Mouse (Mus musculus): ENCODE results near the gene Gm7075.
"Not testable (repeated sequence)": the region's sequence is repeated elsewhere in the genome, so short reads cannot be mapped to it uniquely, and the experiment has no call there.

Gm7075 gene

GRCm38 (mm10) chr10:63421739-63422735 is at the start of gene Gm7075:
Gm7075 (minus strand) TSS chr10:63421789.
- DNase-seq, result peak; percentile 38

DNA sequence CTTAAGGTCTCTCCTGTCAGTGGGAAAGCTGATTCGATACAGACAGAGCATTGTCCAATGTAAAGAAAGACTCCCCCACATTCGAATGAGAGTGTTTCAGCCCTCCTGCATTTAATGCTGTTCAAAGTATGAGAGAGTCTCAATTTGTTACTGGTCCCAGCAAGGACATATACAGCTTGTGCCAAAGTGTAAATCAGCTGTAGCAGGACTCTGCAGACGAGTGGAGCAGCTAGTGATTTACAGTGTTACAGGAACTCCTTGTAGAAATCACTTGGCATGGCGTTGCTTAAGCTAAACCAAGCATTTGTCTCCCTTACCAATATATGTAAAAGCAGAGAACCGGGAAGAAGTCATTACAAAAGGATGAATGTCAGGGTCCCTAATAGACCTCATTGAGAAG is 39.3 kb upstream of the Gm7075 start:
- no peak for DNase-seq

GRCm38 (mm10) chr10:63457292-63458128 is 35.9 kb upstream of the Gm7075 start:
- peak; percentile 7 for DNase-seq

GRCm38 (mm10) chr10:63455110-63455878 is 33.7 kb upstream of the Gm7075 start:
- peak; percentile 72 for DNase-seq

- DNase-seq, result no peak
Measured at GRCm38 (mm10) chr10:63453926-63454325, 32.3 kb upstream of the Gm7075 start.

DNA sequence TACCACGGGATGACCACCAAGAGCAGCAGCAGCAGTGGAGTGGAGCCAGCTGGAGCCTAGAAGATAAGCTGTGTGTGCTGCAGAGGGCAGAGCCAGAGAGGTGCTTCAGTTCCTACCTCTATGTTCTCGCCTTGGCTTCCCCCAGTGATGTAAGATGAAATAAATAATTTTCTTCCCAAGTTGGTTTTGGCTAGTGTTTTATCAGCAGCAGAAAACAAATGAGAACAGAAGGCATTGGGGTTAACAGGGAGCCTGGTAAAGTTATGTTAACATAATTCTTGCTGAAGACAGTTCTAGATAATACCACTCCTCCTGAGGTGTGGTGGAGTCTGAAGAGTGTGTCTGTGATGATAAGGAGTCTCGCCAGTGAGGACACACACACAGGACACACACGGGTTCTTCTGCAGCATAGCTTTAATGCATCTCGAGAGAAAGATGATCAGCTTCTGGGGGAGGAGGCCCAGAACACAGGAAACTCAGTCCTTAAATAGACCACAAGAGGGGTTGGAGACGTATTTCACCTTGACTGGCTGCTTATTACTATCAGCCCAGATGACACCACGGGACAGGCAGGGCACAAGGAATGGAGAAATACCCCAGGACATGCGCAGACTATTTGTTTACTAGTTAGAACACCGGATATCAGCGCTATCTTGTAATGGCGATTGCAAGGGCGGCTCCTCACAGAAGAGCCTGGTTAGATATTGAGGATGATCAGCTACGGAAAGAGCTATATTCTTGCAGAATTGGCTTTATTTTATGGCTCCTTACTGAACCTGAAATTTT is 23.2 kb upstream of the Gm7075 start:
- not testable (repeated sequence) for DNase-seq

- DNase-seq, result no peak
Measured at GRCm38 (mm10) chr10:63439694-63440228, 18.2 kb upstream of the Gm7075 start.

GRCm38 (mm10) chr10:63438736-63439262 is 17.2 kb upstream of the Gm7075 start:
- no peak for DNase-seq

- DNase-seq, result no peak
Measured at GRCm38 (mm10) chr10:63432887-63433286, 11.3 kb upstream of the Gm7075 start.

- no peak for DNase-seq
Measured at GRCm38 (mm10) chr10:63432099-63432498, 10.5 kb upstream of the Gm7075 start.

GRCm38 (mm10) chr10:63431221-63431736 is 9.7 kb upstream of the Gm7075 start:
- no peak for DNase-seq

DNA sequence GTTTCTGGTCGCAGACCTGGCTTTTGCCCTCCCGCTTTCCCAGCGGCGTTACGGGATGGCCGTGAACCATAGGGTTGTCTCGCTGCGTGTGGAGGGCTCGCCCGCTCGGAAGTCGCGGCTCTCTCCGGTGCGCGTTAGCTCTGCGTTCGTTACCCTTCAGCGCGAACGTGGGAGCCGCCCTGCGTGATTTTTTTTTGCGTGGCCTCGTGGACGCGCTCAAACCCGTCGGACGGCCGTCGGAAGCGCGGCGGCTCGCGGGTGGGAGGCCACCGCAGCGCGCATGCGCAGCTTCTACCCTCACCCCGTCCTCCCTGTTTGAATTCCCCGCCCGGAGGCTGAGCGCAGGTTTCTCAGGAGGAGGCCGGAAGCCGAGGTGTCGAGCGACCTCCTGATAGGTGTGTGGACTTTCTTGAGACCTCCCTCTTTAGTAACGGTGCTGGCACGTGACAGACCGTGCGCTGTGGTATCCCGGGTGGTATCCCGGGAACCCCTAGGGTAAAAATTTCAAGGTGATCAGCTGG is 8.3 kb upstream of the Gm7075 start, which contains the start of gene Ctnna3:
TSS of gene Ctnna3 (plus strand) at position 314 of the 521 bp plus-strand sequence.
- DNase-seq, result peak; percentile 92

GRCm38 (mm10) chr10:63429380-63429779 is 7.8 kb upstream of the Gm7075 start:
- peak; percentile 99 for DNase-seq

DNA sequence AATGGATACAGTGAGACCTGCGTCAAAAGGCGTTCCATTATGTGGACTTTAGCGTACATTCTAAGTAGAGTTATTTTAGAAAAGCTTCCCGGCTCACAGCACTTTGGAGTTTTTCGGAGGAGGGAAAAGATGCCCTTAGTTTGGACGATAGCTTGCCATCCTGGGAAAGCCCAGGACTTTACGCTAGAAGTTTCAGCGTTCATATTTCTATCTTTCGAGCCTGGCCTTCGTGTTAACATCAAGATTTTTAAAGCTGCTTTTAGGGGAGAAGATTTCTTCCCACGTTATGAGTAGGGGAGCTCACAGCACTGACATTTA is 7.4 kb upstream of the Gm7075 start:
- DNase-seq, result no peak

- peak; percentile 30 for DNase-seq
Measured at GRCm38 (mm10) chr10:63428243-63429022, 6.8 kb upstream of the Gm7075 start.

- no peak for DNase-seq
Measured at GRCm38 (mm10) chr10:63427146-63427545, 5.6 kb upstream of the Gm7075 start.

GRCm38 (mm10) chr10:63424475-63424814 is 2.9 kb upstream of the Gm7075 start:
- peak; percentile 43 for DNase-seq

GRCm38 (mm10) chr10:63423591-63424474 is 2.2 kb upstream of the Gm7075 start:
- no peak for DNase-seq

GRCm38 (mm10) chr10:63422736-63422992 is 1.1 kb upstream of the Gm7075 start:
- no peak for DNase-seq

All from kidney, postnatal 14 days (tissue).